Mouse (Mus musculus): ENCODE results near the gene Uggt1.

Uggt1 gene

DNA sequence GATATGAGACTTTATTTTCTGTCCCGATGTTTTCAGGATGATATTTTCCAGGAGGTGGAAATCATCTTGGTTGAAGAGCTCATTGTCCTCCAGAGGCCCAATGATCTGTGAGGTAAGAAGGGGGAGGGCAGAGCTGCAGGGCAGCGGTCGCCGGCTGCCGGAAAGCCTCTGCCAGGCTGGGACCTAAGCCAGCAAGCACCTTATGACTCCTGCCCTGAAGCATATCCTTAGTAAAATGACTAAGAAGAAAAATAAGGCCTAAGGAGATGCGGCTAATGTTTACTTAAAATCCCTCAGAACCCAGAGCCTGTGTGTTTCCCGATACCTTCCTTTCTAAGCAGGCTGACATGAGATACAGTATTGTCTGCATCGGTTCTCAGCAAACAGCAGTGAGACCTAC lies 71.1 kb downstream of the Uggt1 start:
- DNase-seq (ENCODE audit: low read depth): no peak

DNA sequence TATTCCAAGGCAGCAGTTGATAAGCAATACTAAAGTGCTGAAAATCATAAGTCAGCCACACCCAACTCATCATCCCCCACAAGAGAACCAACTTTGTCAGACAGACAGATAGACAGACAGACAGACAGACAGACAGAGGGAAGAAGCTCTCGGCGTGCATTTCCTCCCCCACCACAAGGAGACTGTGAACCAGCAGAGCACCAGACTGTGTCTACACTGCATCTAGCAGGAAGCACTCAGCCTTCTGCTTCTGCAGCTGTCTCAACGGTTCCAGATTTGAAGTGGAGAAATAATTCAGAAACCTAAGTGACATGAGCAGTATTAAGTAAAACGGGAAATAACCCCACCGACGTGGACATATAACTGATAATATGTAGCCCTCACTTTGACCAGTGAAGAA lies 71.6 kb downstream of the Uggt1 start:
- DNase-seq (ENCODE audit: low read depth): no peak

DNA sequence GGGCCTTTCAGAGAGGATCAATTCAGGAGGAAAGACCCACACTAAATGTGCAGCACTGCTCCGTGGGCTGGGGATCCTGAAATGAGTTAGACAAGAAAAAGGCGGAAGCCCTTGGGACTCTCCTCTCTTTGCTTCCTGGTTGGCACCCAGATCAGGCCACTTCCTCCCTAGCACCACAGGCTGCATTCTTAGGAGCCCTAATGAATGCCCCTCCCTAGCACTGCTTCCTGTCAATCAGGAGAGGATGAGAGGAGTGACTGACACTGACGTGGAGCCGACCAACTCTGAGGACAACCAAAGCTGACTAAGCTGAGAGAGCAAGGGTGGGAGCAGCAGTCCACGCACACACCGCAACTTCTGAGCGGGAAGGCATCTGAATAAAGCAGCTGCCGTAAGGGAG lies 81.8 kb downstream of the Uggt1 start:
- DNase-seq (ENCODE audit: low read depth): no peak

DNA sequence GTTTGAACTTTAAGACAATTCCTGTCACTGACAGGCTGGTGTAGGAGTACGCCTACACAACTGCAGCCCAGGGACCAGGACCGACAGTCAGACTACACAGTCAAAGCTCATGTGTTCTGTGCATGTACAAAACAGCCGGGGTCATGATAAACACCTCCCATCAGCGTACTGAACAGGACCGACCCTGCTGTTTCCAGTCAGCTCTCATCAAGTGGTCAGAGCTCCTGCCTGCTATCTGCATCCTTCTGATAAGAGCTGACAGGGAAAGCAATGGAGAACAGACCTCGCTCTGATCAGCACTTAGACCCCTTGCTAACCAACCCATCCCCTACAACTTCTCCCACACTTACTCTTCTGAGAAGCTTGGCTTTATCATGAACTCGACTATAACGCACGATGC lies 83.3 kb downstream of the Uggt1 start:
- peak; percentile 32 for DNase-seq (ENCODE audit: low read depth)

DNA sequence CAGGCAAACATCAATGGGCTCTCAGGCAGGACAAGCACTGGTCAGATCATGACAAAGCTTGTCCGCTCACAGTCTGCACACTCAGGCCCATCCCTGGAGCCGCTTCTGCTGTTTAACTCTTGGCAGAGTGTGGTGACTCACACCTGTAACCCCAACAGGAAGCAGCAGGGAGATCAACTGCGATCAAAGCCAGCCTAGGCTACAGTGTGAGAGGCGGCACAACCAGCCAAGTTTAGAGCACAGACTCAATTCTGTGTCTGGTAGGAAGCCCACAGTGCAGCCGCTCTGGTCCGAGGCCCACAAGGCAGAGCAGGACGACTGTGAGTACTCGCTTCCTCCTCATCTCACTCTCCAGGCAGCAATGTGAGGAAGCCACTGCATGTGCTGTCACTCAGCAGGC lies 84.3 kb downstream of the Uggt1 start:
- no peak for DNase-seq (ENCODE audit: low read depth)

DNA sequence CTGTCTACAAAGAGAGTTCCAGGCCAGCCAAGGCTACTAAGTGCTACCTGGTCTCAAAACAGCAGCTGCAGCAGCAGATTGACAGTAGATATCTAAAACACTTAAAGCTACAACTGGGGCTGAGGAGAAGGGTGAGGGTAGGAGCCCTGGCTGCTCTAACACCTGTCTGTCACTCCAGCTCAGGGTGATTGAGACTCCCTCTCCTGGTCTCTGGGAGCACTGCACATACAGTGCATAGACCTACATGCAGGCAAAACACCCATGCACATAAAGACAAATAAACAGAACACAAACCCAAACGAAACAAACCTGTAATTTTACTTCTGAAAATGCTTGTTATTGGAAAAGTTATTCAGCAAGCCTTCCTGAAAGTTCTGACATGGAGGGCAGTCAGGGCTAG lies 95.1 kb downstream of the Uggt1 start:
- DNase-seq (ENCODE audit: low read depth): no peak

DNA sequence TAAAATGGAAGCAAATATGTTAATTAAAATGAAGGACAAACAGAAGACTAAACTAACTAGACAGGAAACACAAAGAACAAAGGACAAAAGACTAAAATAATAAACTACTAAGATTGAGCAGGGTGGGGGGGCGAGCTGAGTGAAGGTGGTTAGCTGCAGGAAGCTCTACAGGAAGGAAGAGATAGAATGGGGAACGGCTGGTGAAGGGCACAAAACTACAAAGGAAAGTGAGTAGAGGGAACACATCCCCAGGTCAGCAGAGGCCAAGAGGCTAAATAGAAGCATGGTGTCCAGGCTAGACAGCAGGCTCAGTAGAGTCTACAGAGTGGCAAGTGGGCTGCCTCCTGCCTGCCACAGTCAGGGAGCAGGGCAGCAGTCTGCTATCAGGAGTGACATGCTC lies 95.7 kb downstream of the Uggt1 start:
- DNase-seq (ENCODE audit: low read depth): no peak

DNA sequence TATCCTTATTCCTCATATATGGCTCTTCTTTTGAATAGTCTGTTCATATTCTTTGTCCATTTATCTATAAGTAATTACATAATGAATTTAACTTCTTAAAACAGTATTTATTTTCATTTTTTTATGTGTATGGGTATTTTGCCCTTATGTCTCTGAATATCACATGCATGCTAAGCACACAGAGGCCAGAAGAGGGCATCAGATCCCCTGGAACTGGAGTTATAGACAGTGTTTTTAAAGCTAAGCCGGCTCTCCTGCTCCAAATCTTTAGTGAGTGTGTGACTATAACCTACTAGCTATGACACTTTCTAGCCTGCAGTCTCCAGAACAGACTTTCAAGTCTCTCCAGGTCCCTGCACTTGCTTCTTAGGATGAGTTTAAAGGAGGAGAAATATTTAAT lies 99.5 kb downstream of the Uggt1 start:
- DNase-seq (ENCODE audit: low read depth): no peak

DNA sequence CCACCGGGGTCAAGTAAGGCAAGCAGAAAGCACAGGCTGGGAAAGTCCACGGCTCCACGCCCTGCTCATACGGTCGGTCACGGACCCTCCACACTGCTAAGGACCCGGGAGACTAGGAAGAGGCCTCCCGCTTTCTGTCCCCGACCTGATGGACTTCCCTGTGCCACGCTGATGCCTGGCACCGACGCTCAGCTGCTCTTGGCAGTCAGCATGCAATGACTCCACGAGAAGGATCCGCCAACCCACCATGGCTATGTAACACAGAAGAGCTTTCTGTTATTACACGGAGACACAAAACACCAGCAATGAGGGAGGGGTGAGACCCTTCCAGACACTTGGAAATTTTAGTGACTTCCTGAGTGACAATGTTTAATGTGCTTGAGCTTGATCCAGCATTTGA lies 104.2 kb downstream of the Uggt1 start:
- no peak for DNase-seq (ENCODE audit: low read depth)

DNA sequence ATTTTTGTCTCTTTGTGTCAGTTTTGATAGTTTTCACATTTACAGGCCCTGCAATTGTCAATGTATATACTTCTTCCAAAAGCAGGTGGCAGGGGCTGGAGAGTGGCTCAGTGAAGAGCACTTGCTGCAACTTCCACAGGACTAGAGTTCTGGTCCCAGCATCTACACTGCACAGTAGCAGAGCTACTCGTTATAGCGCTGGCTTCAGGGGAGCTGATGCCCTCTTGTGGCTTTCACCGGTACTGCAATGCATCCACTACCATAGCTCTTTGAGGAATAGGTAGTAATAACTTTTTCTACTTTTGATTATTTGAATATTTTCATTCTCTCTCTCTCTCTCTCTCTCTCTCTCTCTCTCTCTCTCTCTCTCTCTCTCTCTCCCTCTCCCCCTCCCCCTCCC lies 109.9 kb downstream of the Uggt1 start:
- peak; percentile 75 for DNase-seq (ENCODE audit: low read depth)

DNA sequence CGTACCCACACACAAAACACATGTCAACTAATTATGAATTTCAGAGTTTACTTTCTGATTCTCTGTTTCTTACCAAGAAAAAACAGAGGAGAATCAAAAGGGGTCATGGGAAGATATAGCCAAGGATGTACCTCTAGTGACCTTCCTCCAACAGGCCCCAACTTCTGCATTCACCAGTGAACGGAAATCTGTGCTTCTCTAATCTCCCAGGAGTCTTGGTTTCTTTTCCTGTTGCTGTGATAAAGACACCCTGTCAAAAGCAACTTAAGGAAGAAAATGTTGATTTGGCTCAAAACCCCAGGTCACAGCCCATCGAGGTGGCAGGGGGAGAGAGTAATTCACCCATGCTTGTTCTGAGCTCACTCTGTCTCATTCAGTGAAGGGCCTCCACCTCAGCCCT lies 110.9 kb downstream of the Uggt1 start:
- DNase-seq (ENCODE audit: low read depth): no peak

DNA sequence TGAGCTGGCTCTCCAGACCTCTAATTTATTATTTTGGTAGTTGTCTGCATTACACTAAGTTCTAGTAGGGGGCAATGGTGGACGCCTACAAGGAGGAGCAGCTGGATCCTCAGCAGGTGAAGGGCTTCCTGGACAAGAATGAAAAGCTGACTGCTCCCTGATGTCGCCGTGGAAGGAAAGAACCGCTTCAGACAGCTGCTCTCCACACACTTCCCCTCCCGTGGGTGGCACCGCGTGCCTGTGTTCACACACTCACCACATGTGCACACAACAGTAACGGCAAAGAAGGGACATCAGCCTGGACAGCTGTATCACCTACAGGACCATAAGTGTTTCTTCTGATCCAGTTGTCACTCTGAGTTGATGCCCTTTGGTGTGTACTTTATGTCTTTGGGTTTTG lies 111.5 kb downstream of the Uggt1 start:
- no peak for DNase-seq (ENCODE audit: low read depth)

DNA sequence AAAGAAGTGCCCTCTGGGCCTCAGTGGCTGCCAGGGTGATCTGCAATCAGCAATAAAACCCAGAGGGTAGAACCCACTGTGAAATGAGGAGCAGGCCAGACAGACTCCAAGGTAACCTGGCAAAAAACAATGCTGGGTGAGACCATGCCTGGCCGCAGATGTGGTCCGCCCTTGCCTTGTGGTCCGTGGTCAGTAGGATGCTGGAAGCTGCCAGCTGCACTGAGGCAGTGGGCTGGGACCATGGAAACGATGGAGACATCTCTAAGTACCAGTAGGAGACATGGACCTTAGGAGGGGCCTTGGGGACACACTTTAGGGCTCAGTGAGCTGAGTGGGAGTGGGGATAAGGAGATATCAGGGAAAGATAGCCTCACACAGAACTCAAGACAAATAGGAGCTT lies 112.3 kb downstream of the Uggt1 start:
- DNase-seq (ENCODE audit: low read depth): no peak

DNA sequence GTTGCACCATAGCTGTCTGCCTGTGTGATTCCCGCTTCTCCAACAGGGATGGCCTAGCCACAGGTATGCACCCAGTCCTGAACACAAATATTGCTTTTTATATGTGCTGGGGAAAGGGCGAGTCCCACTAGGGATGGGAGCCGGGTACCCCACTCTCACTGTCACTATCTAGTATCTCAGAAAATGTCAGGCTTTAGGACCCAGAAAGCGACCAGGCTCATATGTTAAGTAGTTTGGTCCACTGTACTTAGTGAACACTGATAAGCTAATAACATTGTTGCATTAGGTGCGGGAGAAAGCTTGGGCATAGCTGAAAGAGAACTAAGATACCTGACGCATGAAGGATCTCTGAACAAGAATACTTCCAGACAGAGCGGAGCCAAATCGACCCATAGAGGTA lies 112.8 kb downstream of the Uggt1 start:
- peak; percentile 55 for DNase-seq (ENCODE audit: low read depth)

DNA sequence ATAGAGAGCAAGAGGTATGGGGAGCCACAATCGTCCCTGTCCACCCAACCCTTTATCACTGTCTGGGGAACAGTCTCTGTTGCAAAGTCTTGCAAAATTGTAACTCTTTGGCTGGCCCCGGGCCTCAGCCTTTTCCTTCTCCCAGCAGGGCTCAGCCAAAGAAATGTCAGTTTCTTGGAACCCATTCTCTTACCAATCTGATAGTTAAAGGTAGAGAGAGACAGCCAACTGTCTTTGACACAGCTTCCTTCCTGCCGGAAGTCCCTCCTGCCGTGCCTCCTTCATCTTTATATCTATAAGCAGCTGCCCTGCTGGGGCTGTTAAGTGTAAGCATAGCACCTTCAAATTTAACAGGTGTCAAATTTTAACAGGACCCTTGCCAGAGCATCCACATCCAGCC lies 113.4 kb downstream of the Uggt1 start:
- DNase-seq (ENCODE audit: low read depth): no peak

DNA sequence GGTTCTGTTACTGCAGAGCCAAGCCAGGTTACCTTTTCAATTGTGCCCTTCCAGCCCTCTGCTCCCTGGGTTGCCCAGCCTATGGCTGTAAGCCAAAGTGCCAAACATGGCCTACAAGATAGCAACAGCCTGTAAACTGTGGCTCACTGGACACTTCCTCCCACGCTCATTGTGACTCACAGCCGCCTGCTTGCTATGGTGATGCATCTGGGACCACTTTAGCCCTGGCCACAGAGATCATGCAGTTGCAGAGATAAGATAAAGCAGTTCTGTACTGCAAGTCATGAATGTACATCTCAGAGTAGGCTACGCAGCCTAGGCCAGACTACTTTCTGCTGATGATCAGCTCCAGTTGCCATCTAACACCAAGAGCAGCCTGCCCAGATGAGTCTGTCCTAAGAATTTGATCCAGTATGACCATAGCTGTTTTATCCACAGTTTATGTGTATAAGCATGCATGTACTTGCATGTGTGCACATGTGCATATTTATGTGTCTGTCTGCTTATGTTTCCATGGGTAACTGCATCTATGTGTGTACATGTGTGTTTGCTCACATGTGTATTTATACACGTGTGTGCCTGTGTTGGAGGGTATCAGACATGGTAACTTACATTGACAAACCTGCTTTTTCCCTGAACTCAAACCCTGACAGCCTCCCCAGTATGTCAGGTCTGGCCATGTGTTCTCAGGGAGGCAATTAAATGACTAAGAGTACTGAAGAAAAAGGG lies 114.0 kb downstream of the Uggt1 start:
- peak; percentile 76 for DNase-seq (ENCODE audit: low read depth)

DNA sequence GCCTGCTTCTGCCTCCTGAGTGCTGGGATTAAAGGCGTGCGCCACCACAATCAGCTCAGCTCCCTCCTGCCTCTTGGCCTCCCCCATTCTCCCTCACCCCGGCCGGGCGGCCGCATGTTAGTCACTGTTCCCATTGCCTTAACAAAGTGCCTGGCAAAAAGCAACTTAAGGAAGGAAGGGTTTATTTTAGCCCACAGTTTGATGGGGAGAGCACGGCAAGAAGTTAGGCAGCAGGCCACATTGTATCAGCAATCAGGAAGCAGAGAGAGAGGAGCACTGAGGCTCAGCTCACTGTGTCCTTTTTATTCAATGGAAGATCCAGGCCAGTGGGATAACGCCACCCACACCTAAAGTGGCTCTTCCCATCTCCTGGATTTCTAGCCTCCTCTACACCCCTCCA lies 114.6 kb downstream of the Uggt1 start:
- no peak for DNase-seq (ENCODE audit: low read depth)

DNA sequence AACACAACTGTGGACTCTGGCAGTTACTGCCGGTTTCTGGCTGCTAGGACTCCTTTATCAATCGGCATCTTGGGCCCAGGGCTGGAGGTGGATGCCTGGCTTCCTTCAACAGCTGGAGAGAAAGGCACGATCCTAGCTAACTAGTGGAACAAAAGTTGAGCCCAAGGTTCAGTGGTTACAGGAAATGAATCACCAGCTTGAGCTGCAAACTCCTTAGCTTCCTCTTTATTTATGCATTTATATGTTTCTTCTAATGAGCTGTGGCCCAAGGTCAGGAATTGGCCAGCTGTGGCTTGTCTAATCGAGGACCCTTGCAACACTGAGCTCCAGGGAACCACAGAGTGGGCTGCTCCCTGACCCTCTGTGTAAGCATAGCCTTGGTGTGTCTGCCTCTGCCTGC lies 115.4 kb downstream of the Uggt1 start:
- no peak for DNase-seq (ENCODE audit: low read depth)

DNA sequence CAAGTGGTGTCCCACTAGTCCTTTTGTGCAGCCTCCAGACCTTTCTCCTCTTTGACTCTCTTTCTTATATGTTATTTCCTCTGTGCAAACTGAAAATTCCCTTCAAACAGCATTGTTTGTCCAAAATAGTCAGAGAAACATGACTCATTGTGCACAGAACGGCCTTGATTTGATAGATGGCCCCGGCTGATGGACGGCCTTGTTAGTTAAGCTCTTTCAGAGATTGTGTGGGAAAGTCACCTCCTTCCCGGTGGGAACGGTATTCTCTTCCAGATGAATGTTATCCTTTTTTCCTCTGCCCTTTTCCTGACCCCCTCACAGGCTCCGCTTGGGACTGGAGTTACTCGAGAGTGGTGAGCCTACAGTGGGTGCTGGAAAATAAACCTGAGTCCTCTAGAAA lies 119.4 kb downstream of the Uggt1 start:
- DNase-seq (ENCODE audit: low read depth): no peak

DNA sequence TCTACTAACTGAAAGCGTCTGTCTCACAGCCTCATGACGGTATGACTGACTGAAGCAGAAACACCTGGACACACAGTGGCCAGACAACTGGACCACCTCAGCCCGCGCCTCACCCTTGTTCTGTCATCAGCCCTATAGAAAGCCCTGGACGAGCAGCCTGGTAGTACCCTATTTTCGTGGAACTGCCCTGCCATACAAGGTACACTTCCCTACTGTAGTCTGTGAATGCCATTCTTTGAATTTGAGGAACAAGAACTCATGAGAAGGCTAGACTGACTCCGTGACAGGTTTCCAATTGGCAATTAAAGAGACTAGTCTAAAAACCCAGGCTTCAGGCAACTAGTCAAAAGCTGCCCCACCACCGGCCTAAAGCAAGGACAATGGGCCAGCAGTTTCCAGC lies 123.3 kb downstream of the Uggt1 start:
- no peak for DNase-seq (ENCODE audit: low read depth)

DNA sequence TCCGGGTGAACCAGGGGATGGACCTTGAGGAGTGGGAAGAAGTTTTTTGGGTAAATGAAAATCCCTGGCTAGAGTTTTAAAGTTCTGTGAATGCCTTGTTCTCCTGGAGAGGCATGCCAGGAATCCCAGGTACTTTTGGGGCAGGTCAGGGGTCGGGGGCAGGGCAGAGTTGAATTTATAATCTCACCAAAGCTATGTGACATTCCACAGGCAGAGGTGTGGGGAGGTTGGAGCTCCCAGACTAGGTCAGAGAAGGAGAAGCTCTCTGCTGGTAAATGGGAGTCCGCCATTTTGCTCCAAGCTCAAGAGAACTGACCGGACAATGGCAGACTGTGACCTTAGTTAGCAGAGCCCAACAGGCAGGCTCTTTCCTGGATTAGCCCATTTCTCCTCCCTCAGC lies 125.1 kb downstream of the Uggt1 start:
- DNase-seq (ENCODE audit: low read depth): no peak

DNA sequence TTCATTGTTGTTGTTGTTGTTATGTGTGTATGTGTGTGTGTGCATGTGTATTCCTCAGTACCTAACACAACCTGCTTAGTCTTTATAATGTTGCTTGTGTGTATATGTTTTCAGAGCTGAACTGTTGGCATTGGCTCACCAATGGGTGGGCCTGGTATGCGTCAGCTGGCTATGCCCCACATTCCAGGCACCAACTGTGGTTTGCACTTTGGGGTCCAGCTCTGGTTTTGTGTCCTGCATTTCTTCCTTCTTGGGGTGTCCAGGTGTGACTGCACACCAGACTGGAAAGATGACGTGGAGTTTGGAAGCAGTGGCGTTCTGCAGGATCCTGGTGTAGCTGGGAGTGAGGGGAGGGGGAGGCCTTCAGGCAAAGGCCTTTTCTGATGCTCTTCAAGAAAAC lies 125.6 kb downstream of the Uggt1 start:
- DNase-seq (ENCODE audit: low read depth): no peak

DNA sequence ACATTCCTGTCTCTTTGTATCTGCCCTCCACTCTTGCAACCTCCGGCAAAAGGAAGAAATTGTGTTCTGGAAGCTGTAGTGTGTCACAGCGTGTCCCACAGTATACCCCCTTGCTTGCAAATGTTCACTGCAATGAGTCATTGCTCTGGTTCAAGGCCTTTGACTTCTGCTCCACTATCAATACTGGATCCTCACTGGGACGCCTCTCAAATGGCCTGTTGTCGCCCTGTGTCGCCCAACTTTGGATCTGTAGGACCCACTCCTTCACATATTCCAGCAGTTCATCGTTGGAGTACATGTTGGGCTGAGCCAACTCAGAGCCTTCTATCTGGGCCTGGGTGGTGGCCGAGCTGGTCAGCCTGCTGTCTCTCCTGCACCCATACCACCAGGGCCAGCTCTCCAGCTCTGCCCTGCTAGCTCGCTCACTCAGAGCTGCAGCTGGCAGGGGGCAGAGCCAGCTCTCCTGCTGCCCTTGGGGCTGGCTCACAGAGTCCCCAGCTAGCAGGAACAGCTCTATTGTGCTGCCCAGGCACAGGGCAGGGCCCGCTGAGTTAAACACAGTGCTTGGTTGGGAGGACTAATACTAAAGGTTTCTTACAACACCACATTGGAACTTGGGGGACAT lies 126.3 kb downstream of the Uggt1 start:
- no peak for DNase-seq (ENCODE audit: low read depth)

DNA sequence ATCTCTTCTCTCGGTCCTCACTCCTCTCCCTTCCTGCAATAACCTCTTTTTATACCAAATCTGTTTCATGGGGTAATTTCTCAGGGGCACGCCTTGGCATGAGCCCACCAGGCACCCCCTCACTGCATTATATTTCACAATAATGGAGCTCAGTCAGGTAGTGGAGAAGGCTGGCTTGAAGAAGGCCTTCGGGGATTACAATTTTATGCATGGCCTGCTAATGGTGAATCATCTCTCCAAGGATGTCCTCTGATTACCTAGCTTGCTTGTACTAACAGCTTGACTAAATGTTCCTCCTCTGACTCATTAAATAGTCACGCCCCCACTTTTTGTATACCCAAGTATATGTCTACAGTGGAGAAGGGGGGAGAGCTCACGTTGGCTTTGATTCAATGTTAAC lies 128.0 kb downstream of the Uggt1 start:
- no peak for DNase-seq (ENCODE audit: low read depth)
